Mouse (Mus musculus) myocyte (in vitro differentiated cells): ENCODE measurements around the gene Lfng.
A peak's percentile ranks its signal among the peaks of the same experiment; 100 is the strongest.

ENCODE experiments used
- CEBPB ChIP-seq: IDR thresholded peaks from 2 replicates; pipeline ENCODE4 v1.6.1; 2011; ENCODE audit warnings: mild to moderate bottlenecking, moderate library complexity; ENCODE audit not compliant: poor library complexity, insufficient read depth, severe bottlenecking
- E2F4 ChIP-seq: IDR thresholded peaks from one replicate; pipeline ENCODE4 v1.6.1; 2011; ENCODE audit warnings: mild to moderate bottlenecking, control low read depth, moderate library complexity; ENCODE audit not compliant: insufficient read depth
- MAX ChIP-seq: IDR thresholded peaks from one replicate; pipeline ENCODE4 v1.6.1; 2011; ENCODE audit warnings: low read depth, mild to moderate bottlenecking, control low read depth
- MYOD1 ChIP-seq, 3 experiments: IDR thresholded peaks; one replicate each; pipeline ENCODE4 v1.6.1; 2011; ENCODE audit warnings: control low read depth in 2 of 3, low read depth in 2 of 3, mild to moderate bottlenecking in 2 of 3, moderate library complexity in 1 of 3; ENCODE audit not compliant: insufficient read length in 2 of 3, control insufficient read depth in 1 of 3
- POLR2A ChIP-seq: IDR thresholded peaks from one replicate; pipeline ENCODE4 v1.6.1; 2011; ENCODE audit warnings: low read depth, mild to moderate bottlenecking, control low read depth, moderate library complexity; ENCODE audit not compliant: insufficient read length
- SRF ChIP-seq: IDR thresholded peaks from one replicate; pipeline ENCODE4 v1.6.1; 2011; ENCODE audit warnings: low read depth; ENCODE audit not compliant: control insufficient read depth, insufficient read length
- TCF12 ChIP-seq: IDR thresholded peaks from one replicate; pipeline ENCODE4 v1.6.1; 2011; ENCODE audit warnings: mild to moderate bottlenecking, control low read depth; ENCODE audit not compliant: poor library complexity, insufficient read depth, severe bottlenecking
- USF1 ChIP-seq: IDR thresholded peaks from one replicate; pipeline ENCODE4 v1.6.1; 2011; ENCODE audit warnings: low read depth, mild to moderate bottlenecking, control low read depth, moderate library complexity

DNA sequence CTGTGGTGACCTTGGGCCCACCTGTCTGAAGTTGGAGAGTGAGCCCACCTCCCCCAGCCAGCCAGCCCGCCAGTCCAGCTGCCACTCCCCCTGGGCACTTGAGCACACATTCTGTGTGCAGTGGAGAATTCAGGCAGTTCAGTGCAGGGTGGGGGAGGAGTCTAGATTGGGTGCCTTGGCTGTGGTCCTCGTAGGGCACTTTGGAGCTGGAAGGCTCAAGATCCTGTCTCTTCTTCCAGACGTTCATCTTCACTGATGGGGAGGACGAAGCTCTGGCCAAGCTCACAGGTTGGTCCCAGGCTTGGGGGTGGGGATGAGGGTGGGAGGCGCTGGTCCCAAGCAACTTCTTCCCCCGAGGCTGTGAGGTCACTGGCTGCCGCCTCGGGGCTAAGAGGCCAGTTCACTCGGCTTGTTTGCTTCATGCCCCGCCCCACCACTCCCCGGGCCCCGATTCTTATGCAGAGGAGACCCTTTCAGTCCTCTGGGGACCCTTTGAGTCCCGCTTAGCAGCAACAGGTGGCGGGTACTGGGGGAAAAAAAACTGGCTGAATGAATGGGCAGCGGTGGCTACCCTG is 4.6 kb downstream of the Lfng start:
- TF ChIP-seq POLR2A, result no peak
- TF ChIP-seq E2F4, result no peak
- peak in 1 of 3 experiments; percentile 11 for TF ChIP-seq MYOD1 (IDR thresholded peaks at IDR 0.05; ENCODE audit: control insufficient read depth in 1 of 3, insufficient read length in 2 of 3, low read depth in 2 of 3)
- TF ChIP-seq TCF12, result no peak
- no peak for TF ChIP-seq SRF
- no peak for TF ChIP-seq CEBPB
- no peak for TF ChIP-seq MAX
- no peak for TF ChIP-seq USF1
